Comparison of ENCODE assay signal across 8 mouse cellular contexts in the genomic region with DNA sequence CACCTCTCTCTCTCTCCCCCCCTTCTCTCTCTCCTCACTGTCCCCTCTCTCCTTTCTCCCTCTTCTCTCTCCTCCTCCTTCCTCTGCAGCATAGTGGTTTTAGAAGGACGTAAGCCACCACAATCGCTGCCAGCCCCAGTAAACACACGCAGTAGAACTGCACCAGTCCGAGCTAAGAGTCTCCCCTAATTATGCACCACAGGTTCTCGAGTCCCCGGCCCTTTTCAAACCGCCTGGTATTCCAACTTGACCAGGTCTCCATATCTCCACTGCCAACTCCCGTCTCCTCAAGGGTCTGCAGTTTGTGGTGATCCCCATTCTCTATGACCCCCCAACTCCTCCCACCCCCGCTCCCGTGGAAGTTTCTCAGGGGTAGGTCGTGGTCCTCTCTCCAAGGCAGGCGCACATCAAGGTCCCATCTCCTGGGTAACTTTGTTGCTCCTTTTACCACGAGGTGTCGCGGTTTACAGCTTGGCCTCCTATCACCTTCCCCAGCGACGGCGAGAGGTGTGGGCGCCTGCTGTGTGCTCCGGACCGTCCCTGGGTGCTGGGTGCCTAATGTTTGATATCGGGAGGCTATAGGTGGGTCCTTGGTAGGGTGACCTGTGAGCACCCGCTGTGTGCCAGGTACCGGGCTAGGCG. TPM values are rescaled to one million over a fixed set of nuclear protein-coding genes. Genes with fewer than 3 reads are reported as not detected.
DNase-seq lines count a peak whose midpoint lies in the region; ATAC-seq and TF ChIP-seq lines count a peak whose summit lies in the region.

No protein-coding gene starts in this region.

- H3K27ac ChIP-seq in left cerebral cortex, adult 2 months = peak overlapping the region; percentile 40
- no peak overlapping the region for H3K27ac ChIP-seq in hindbrain, embryonic 10.5 days
- no peak overlapping the region for H3K27ac ChIP-seq in limb, embryonic 12.5 days
- no peak overlapping the region for H3K27ac ChIP-seq in neural tube, embryonic 11.5 days (ENCODE audit: low read depth, low read length)

- peaks cover 53% of the 10 kb centered on the region for H3K4me1 ChIP-seq in hindbrain, embryonic 10.5 days (replicated peaks)
- H3K4me1 ChIP-seq in limb, embryonic 12.5 days (replicated peaks) = peaks cover 36% of the 10 kb centered on the region
- peaks cover 14% of the 10 kb centered on the region; the same call in 1 of the 2 replicates for H3K4me1 ChIP-seq in neural tube, embryonic 11.5 days (ENCODE audit: control insufficient read depth, insufficient read depth, low read length)

- peak overlapping the region; percentile 54 for H3K4me2 ChIP-seq in limb, embryonic 12.5 days
- no peak overlapping the region for H3K4me2 ChIP-seq in neural tube, embryonic 11.5 days (ENCODE audit: low read depth)

- intact Hi-C loops in left cerebral cortex, adult 2 months (cut with DNase I) = loop anchor here (2.0 to 5.0 kb wide), 3 partner anchors 44 to 74 kb away; a partner anchor contains a TSS
- intact Hi-C loops in left cerebral cortex, postnatal 10 days (cut with DNase I) = loop anchor here (5.0 kb wide), 1 partner anchor 76 kb away; a partner anchor contains a TSS

- peak overlapping the region; percentile 44; the same call in 1 of the 2 replicates for H3K9ac ChIP-seq in limb, embryonic 12.5 days (replicated peaks)
- no peak overlapping the region for H3K9ac ChIP-seq in neural tube, embryonic 11.5 days (ENCODE audit: low read length)

- WGBS in hindbrain, embryonic 10.5 days = under 1% methylated on average over 25 of the region's 25 CpGs
- WGBS in limb, embryonic 12.5 days = under 1% methylated on average over 25 of the region's 25 CpGs
- WGBS in neural tube, embryonic 11.5 days = 1% methylated on average over 25 of the region's 25 CpGs

- peak; percentile 17; the same call in 1 of the 2 replicates for TF ChIP-seq CTCF in left cerebral cortex, adult 2 months (IDR thresholded peaks at IDR 0.05)

- peaks cover 96% of the 10 kb centered on the region for H3K27me3 ChIP-seq in hindbrain, embryonic 10.5 days (ENCODE audit: insufficient read depth, poor library complexity, severe bottlenecking)
- H3K27me3 ChIP-seq in limb, embryonic 12.5 days = peaks cover 95% of the 10 kb centered on the region
- peaks cover 76% of the 10 kb centered on the region for H3K27me3 ChIP-seq in neural tube, embryonic 11.5 days (ENCODE audit: control insufficient read depth, insufficient read depth, low read length)

- H3K36me3 ChIP-seq in hindbrain, embryonic 10.5 days = no peaks in the 10 kb centered on the region
- no peaks in the 10 kb centered on the region for H3K36me3 ChIP-seq in limb, embryonic 12.5 days
- H3K36me3 ChIP-seq in neural tube, embryonic 11.5 days (ENCODE audit: control insufficient read depth, insufficient read depth, low read length) = no peaks in the 10 kb centered on the region

- DNase-seq in left cerebral cortex, adult 2 months (ENCODE audit: extremely low spot score in 1 of 2, low spot score in 2 of 2) = peak in 1 of 2 experiments; percentile 43
- no peak for DNase-seq in left cerebral cortex, postnatal 10 days (ENCODE audit: extremely low spot score in 1 of 2, low spot score in 2 of 2)
- DNase-seq in embryo, embryonic 10.5 days (ENCODE audit: low spot score) = peak; percentile 59
- DNase-seq in hindbrain, embryonic 10.5 days (ENCODE audit: low spot score) = peak; percentile 47
- peak; percentile 47 for DNase-seq in neural tube, embryonic 11.5 days (ENCODE audit: low spot score)
- DNase-seq in urinary bladder, postnatal 25 days (ENCODE audit: low spot score) = no peak
- no peak for DNase-seq in layer of hippocampus, adult 9-10 months (ENCODE audit: low spot score)

- peaks cover 3% of the 10 kb centered on the region; the same call in 1 of the 2 replicates for H3K9me3 ChIP-seq in hindbrain, embryonic 10.5 days
- H3K9me3 ChIP-seq in limb, embryonic 12.5 days = peaks cover 8% of the 10 kb centered on the region
- peaks cover 3% of the 10 kb centered on the region; the same call in 1 of the 2 replicates for H3K9me3 ChIP-seq in neural tube, embryonic 11.5 days (ENCODE audit: control insufficient read depth, low read length)

- no peak for ATAC-seq in limb, embryonic 12.5 days (ENCODE audit: insufficient number of reproducible peaks, insufficient read depth, low FRiP score, low TSS enrichment, low read depth)
- ATAC-seq in neural tube, embryonic 11.5 days (ENCODE audit: insufficient read depth, low FRiP score, low TSS enrichment) = no peak

- peak overlapping the region; percentile 44 for H3K4me3 ChIP-seq in left cerebral cortex, adult 2 months
- peak overlapping the region; percentile 58 for H3K4me3 ChIP-seq in hindbrain, embryonic 10.5 days
- H3K4me3 ChIP-seq in limb, embryonic 12.5 days (replicated peaks) = peak overlapping the region; percentile 35
- peak overlapping the region; percentile 25 for H3K4me3 ChIP-seq in neural tube, embryonic 11.5 days (ENCODE audit: low read depth, low read length)

RNA-seq across cellular contexts. Expression of a gene that starts 6.6 kb away (rescaled TPM):
- 10 to 100 TPM; 26.6 to 26.7 TPM for total RNA-seq in left cerebral cortex, adult 2 months (2021)
- total RNA-seq in left cerebral cortex, postnatal 10 days (2021) = 10 to 100 TPM; 32.7 to 32.8 TPM
- 0.25 and 0.37 TPM in 2 replicates for polyA plus RNA-seq in hindbrain, embryonic 10.5 days (2016; fragmentation: Nextera tagmentation; extraction: Ambion mirVana)
- 0.13 TPM in 2 replicates for polyA plus RNA-seq in limb, embryonic 12.5 days (2016; fragmentation: Nextera tagmentation; extraction: Ambion mirVana)
- 1.0 and 1.1 TPM in 2 replicates for polyA plus RNA-seq in neural tube, embryonic 11.5 days (2014; fragmentation: Nextera tagmentation; extraction: Ambion mirVana)

RNA-seq across cellular contexts. Expression of a gene that starts 15.7 kb away (rescaled TPM):
- 10 to 100 TPM; 34.5 to 35.1 TPM for total RNA-seq in left cerebral cortex, adult 2 months (2021)
- total RNA-seq in left cerebral cortex, postnatal 10 days (2021) = 10 to 100 TPM; 36.7 to 37.4 TPM
- polyA plus RNA-seq in hindbrain, embryonic 10.5 days (2016; fragmentation: Nextera tagmentation; extraction: Ambion mirVana) = 35.0 and 36.8 TPM in 2 replicates
- 42.9 and 44.5 TPM in 2 replicates for polyA plus RNA-seq in limb, embryonic 12.5 days (2016; fragmentation: Nextera tagmentation; extraction: Ambion mirVana)
- polyA plus RNA-seq in neural tube, embryonic 11.5 days (2014; fragmentation: Nextera tagmentation; extraction: Ambion mirVana) = 26.9 and 28.4 TPM in 2 replicates

Comparison
In these comparisons a context has a peak if more than half of its experiments do, and no peak if none do; other contexts are left out.
1. DNase-seq: peak in embryo, embryonic 10.5 days (single experiment), hindbrain, embryonic 10.5 days (single experiment) and neural tube, embryonic 11.5 days (single experiment); none in left cerebral cortex, postnatal 10 days (0 of 2), urinary bladder, postnatal 25 days (single experiment) and layer of hippocampus, adult 9-10 months (single experiment).
2. Peak in every context shown above with its lines, with median percentiles within 50 percentile points of each other: H3K4me3 ChIP-seq.